In genomic region chr13:54738213-54738601, GRCm38 (mm10) we compare ENCODE assay signal across 8 mouse cellular contexts. TPM values are rescaled to one million over a fixed set of nuclear protein-coding genes. Genes with fewer than 3 reads are reported as not detected.
DNase-seq lines count a peak whose midpoint lies in the region; ATAC-seq lines count a peak whose summit lies in the region.

No protein-coding gene starts in this region.

- no peak overlapping the region for H3K27ac ChIP-seq in heart, embryonic 11.5 days (ENCODE audit: low read depth, low read length)
- H3K27ac ChIP-seq in forebrain, embryonic 10.5 days = no peak overlapping the region
- H3K27ac ChIP-seq in liver, embryonic 15.5 days (replicated peaks) = no peak overlapping the region

- H3K4me3 ChIP-seq in heart, embryonic 11.5 days (ENCODE audit: low read depth, low read length) = peak overlapping the region; percentile 43
- H3K4me3 ChIP-seq in forebrain, embryonic 10.5 days = peak overlapping the region; percentile 49
- H3K4me3 ChIP-seq in liver, embryonic 15.5 days (replicated peaks) = no peak overlapping the region; the same call in 1 of the 2 replicates

- no peaks in the 10 kb centered on the region for H3K9me3 ChIP-seq in heart, embryonic 11.5 days (replicated peaks; ENCODE audit: control insufficient read depth, low read length)
- no peaks in the 10 kb centered on the region for H3K9me3 ChIP-seq in forebrain, embryonic 10.5 days
- no peaks in the 10 kb centered on the region for H3K9me3 ChIP-seq in liver, embryonic 15.5 days (replicated peaks)

- ATAC-seq in heart, embryonic 11.5 days (replicated peaks; ENCODE audit: insufficient number of reproducible peaks, low FRiP score, low TSS enrichment) = no peak
- no peak for ATAC-seq in liver, embryonic 15.5 days (ENCODE audit: insufficient read depth)

- peaks cover 5% of the 10 kb centered on the region; the same call in 1 of the 2 replicates for H3K4me1 ChIP-seq in heart, embryonic 11.5 days (ENCODE audit: control insufficient read depth, insufficient read depth, low read length)
- H3K4me1 ChIP-seq in forebrain, embryonic 10.5 days = peaks cover 28% of the 10 kb centered on the region
- H3K4me1 ChIP-seq in liver, embryonic 15.5 days (replicated peaks) = no peaks in the 10 kb centered on the region; the same call in 1 of the 2 replicates

- H3K4me2 ChIP-seq in heart, embryonic 11.5 days = peak overlapping the region; percentile 74
- H3K4me2 ChIP-seq in liver, embryonic 15.5 days = peak overlapping the region; percentile 47

- H3K36me3 ChIP-seq in heart, embryonic 11.5 days (ENCODE audit: control insufficient read depth, insufficient read depth, low read length) = no peaks in the 10 kb centered on the region
- peaks cover 30% of the 10 kb centered on the region for H3K36me3 ChIP-seq in forebrain, embryonic 10.5 days (replicated peaks)
- no peaks in the 10 kb centered on the region for H3K36me3 ChIP-seq in liver, embryonic 15.5 days (replicated peaks)

- intact Hi-C loops in heart, postnatal 25 days (cut with DNase I) = no loop called here

- H3K27me3 ChIP-seq in heart, embryonic 11.5 days (ENCODE audit: control insufficient read depth, insufficient read depth, low read length) = peaks cover 62% of the 10 kb centered on the region
- peaks cover 54% of the 10 kb centered on the region for H3K27me3 ChIP-seq in forebrain, embryonic 10.5 days (ENCODE audit: poor library complexity, severe bottlenecking)
- H3K27me3 ChIP-seq in liver, embryonic 15.5 days = peaks cover 55% of the 10 kb centered on the region

- 2% methylated on average over 34 of the region's 34 CpGs for WGBS in heart, embryonic 11.5 days (ENCODE audit: insufficient replicate concordance)
- WGBS in forebrain, embryonic 10.5 days = 3% methylated on average over 34 of the region's 34 CpGs
- 4% methylated on average over 34 of the region's 34 CpGs for WGBS in liver, embryonic 15.5 days (ENCODE audit: insufficient replicate concordance)

- peak overlapping the region; percentile 43; the same call in 1 of the 2 replicates for H3K9ac ChIP-seq in heart, embryonic 11.5 days (ENCODE audit: low read depth, low read length)
- no peak overlapping the region for H3K9ac ChIP-seq in liver, embryonic 15.5 days

- no peak for DNase-seq in heart, postnatal 25 days (ENCODE audit: low spot score)
- DNase-seq in ES-CJ7 (ENCODE audit: low read depth, low spot score) = peak; percentile 31
- no peak for DNase-seq in forebrain, embryonic 10.5 days (ENCODE audit: extremely low spot score, low spot score)
- DNase-seq in frontal cortex, postnatal 14 days (ENCODE audit: low spot score in 2 of 2) = no peak
- DNase-seq in urinary bladder, postnatal 10 days (ENCODE audit: low spot score) = no peak
- DNase-seq in layer of hippocampus, adult 8-10 months (ENCODE audit: low spot score in 2 of 2) = no peak

RNA-seq across cellular contexts. Expression of gene Gprin1, which starts 11.5 kb away (rescaled TPM):
- 0.13 TPM in 2 replicates for polyA plus RNA-seq in heart, embryonic 11.5 days (2014; fragmentation: Nextera tagmentation; extraction: Ambion mirVana)
- total RNA-seq in heart, postnatal 25 days (2021) = not detected
- polyA plus RNA-seq in forebrain, embryonic 10.5 days (2016; fragmentation: Nextera tagmentation; extraction: Ambion mirVana) = 0.56 and 0.57 TPM in 2 replicates
- polyA plus RNA-seq in liver, embryonic 15.5 days (2015; fragmentation: Nextera tagmentation; extraction: Ambion mirVana) = 0.02 and 0.05 TPM in 2 replicates
- total RNA-seq in layer of hippocampus, adult 8-10 months (2022) = 100 to 1,000 TPM; 123 to 141 (median 132) TPM

RNA-seq across cellular contexts. Expression of gene Sncb, which starts 28.2 kb away (rescaled TPM):
- polyA plus RNA-seq in heart, embryonic 11.5 days (2014; fragmentation: Nextera tagmentation; extraction: Ambion mirVana) = 0.27 and 0.59 TPM in 2 replicates
- not detected for total RNA-seq in heart, postnatal 25 days (2021)
- polyA plus RNA-seq in forebrain, embryonic 10.5 days (2016; fragmentation: Nextera tagmentation; extraction: Ambion mirVana) = 1.1 and 1.8 TPM in 2 replicates
- polyA plus RNA-seq in liver, embryonic 15.5 days (2015; fragmentation: Nextera tagmentation; extraction: Ambion mirVana) = not detected in 2 replicates
- total RNA-seq in layer of hippocampus, adult 8-10 months (2022) = 100 to 1,000 TPM; 652 to 713 (median 673) TPM

RNA-seq across cellular contexts. Expression of gene Cdhr2, which starts 36.9 kb away (rescaled TPM):
- polyA plus RNA-seq in heart, embryonic 11.5 days (2014; fragmentation: Nextera tagmentation; extraction: Ambion mirVana) = 0.04 and 0.24 TPM in 2 replicates
- total RNA-seq in heart, postnatal 25 days (2021) = not detected
- 0.04 TPM in 1 of 2 replicates, not detected in the other for polyA plus RNA-seq in forebrain, embryonic 10.5 days (2016; fragmentation: Nextera tagmentation; extraction: Ambion mirVana)
- polyA plus RNA-seq in liver, embryonic 15.5 days (2015; fragmentation: Nextera tagmentation; extraction: Ambion mirVana) = 16.6 and 19.9 TPM in 2 replicates
- total RNA-seq in layer of hippocampus, adult 8-10 months (2022) = under 1 TPM; 0.27 to 0.54 (median 0.37) TPM

RNA-seq across cellular contexts. Expression of gene Rnf44, which starts 44.5 kb away (rescaled TPM):
- 70.7 and 75.8 TPM in 2 replicates for polyA plus RNA-seq in heart, embryonic 11.5 days (2014; fragmentation: Nextera tagmentation; extraction: Ambion mirVana)
- 10 to 100 TPM; 45.2 to 54.2 TPM for total RNA-seq in heart, postnatal 25 days (2021)
- polyA plus RNA-seq in forebrain, embryonic 10.5 days (2016; fragmentation: Nextera tagmentation; extraction: Ambion mirVana) = 88.6 and 106 TPM in 2 replicates
- 24.9 and 31.3 TPM in 2 replicates for polyA plus RNA-seq in liver, embryonic 15.5 days (2015; fragmentation: Nextera tagmentation; extraction: Ambion mirVana)
- 100 to 1,000 TPM; 130 to 151 (median 140) TPM for total RNA-seq in layer of hippocampus, adult 8-10 months (2022)

RNA-seq across cellular contexts. Expression of gene Eif4e1b, which starts 45.6 kb away (rescaled TPM):
- polyA plus RNA-seq in heart, embryonic 11.5 days (2014; fragmentation: Nextera tagmentation; extraction: Ambion mirVana) = not detected in 2 replicates
- not detected for total RNA-seq in heart, postnatal 25 days (2021)
- polyA plus RNA-seq in forebrain, embryonic 10.5 days (2016; fragmentation: Nextera tagmentation; extraction: Ambion mirVana) = not detected in 2 replicates
- not detected in 2 replicates for polyA plus RNA-seq in liver, embryonic 15.5 days (2015; fragmentation: Nextera tagmentation; extraction: Ambion mirVana)
- total RNA-seq in layer of hippocampus, adult 8-10 months (2022) = under 1 TPM in 1 of 4 experiments, not detected in 3; 0.35 TPM

Comparison
In these comparisons a context has a peak if more than half of its experiments do, and no peak if none do; other contexts are left out.
1. RNA of gene Cdhr2, which starts 36.9 kb away (polyA plus RNA-seq): 16.6 to 19.9 TPM in liver, embryonic 15.5 days; 0.04 to 0.24 TPM in heart, embryonic 11.5 days and 0.04 TPM in forebrain, embryonic 10.5 days; every median in the first group is over 10 times any median in the second.